Mouse (Mus musculus) olfactory bulb, adult 2 months (tissue): ENCODE measurements around the gene Tpcn2. TPM values are rescaled to one million over a fixed set of nuclear protein-coding genes. Genes with fewer than 3 reads are reported as not detected.

Experiments used
- H3K27ac ChIP-seq: fragments of 200-500 bp; 2 replicates; pipeline ENCODE4 v1.5.1; 2012; ENCODE audit warnings: low read depth, low read length; ENCODE audit not compliant: insufficient read depth
- H3K4me1 ChIP-seq: fragments of 200-500 bp; 2 replicates; pipeline ENCODE4 v1.6.1; 2012; ENCODE audit warnings: low read length; ENCODE audit not compliant: control insufficient read depth, insufficient read depth
- H3K4me3 ChIP-seq: fragments of 200-500 bp; 2 replicates; pipeline ENCODE4 v1.5.1; 2012; ENCODE audit warnings: mild to moderate bottlenecking, low read depth, low read length, moderate library complexity; ENCODE audit not compliant: insufficient read depth
- CTCF ChIP-seq: fragments of 200-500 bp; IDR thresholded peaks from 2 replicates; pipeline ENCODE4 v1.5.1; 2012; ENCODE audit warnings: low read depth, mild to moderate bottlenecking, low read length, moderate library complexity; ENCODE audit not compliant: insufficient read depth
- POLR2A ChIP-seq: fragments of 200-500 bp; IDR thresholded peaks from 2 replicates; pipeline ENCODE4 v1.6.1; 2012; ENCODE audit warnings: mild to moderate bottlenecking, low read depth, low read length, moderate library complexity; ENCODE audit not compliant: insufficient read depth
- WGBS: fragments of 180-500 bp; shearing (Covaris S2); methylation state at CpG from one replicate; pipeline ENCODE4 v1.1.7; 2018; 5-methylcytosine and 5-hydroxymethylcytosine counted together
- polyA plus RNA-seq: library from polyadenylated mRNA; stranded (reverse); fragments of >200 nt; gene quantifications from 2 replicates; pipeline ENCODE4 v1.2.4, GENCODE M21; 2012; ENCODE audit warnings: low replicate concordance; ENCODE audit not compliant: missing spikeins, insufficient read depth, insufficient read length

Gene Tpcn2
- polyA plus RNA-seq, 1 experiment, result not detected

- H3K4me3 ChIP-seq, result no peak overlapping the region
- H3K27ac ChIP-seq, result no peak overlapping the region
- 89% methylated on average over 6 of the region's 6 CpGs for WGBS
- H3K4me1 ChIP-seq, result peaks cover 21% of the 10 kb centered on the region
- TF ChIP-seq POLR2A (no peak), CTCF (no peak)
Measured at GRCm38 (mm10) chr7:145287410-145287809, 3.6 kb upstream of the Tpcn2 start.

DNA sequence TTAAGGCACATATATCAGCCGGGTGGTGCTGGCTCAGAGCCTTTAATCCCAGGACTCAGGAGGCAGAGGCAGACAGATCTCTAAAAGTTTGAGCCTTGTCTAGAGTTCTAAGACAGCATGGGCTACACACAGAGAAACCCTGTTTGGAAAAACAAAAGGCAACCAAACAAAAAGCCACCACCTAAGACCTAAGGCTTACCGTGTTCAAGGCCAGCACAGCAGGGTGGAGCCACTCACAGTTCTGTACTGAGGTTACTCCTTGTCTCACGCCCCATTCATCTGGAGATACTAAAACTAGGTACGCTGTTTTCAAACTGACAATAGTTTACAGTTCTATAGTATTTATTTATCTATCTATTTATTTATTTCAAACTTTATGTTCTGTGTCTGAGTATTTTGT, 1.7 kb upstream of the Tpcn2 start:
- no peak overlapping the region for H3K27ac ChIP-seq
- H3K4me3 ChIP-seq, result no peak overlapping the region
- no peak for TF ChIP-seq POLR2A
- no peak for TF ChIP-seq CTCF
- H3K4me1 ChIP-seq, result peaks cover 21% of the 10 kb centered on the region
- WGBS, result 80% methylated on average over 4 of the region's 4 CpGs

- no peak overlapping the region for H3K4me3 ChIP-seq
- WGBS, result 57% methylated on average over 3 of the region's 3 CpGs
- H3K4me1 ChIP-seq, result peaks cover 17% of the 10 kb centered on the region
- TF ChIP-seq POLR2A, result no peak
- no peak for TF ChIP-seq CTCF
- H3K27ac ChIP-seq, result no peak overlapping the region
Measured at GRCm38 (mm10) chr7:145284293-145284692, 482 bp upstream of the Tpcn2 start.

GRCm38 (mm10) chr7:145283041-145283440, 770 bp downstream of the Tpcn2 start:
- Histone ChIP-seq H3K27ac (no peak overlapping the region), H3K4me1 (peaks cover 11% of the 10 kb centered on the region), H3K4me3 (peak overlapping the region; percentile 64)
- TF ChIP-seq POLR2A, result no peak
- 75% methylated on average over 4 of the region's 4 CpGs for WGBS

- TF ChIP-seq CTCF (no peak), POLR2A (no peak)
- WGBS, result 88% methylated on average over 4 of the region's 4 CpGs
- H3K27ac ChIP-seq, result no peak overlapping the region
- H3K4me3 ChIP-seq, result no peak overlapping the region
- peaks cover 11% of the 10 kb centered on the region for H3K4me1 ChIP-seq
Measured at GRCm38 (mm10) chr7:145281396-145281795, 2.4 kb downstream of the Tpcn2 start.

GRCm38 (mm10) chr7:145275488-145275887, 8.3 kb downstream of the Tpcn2 start:
- no peak overlapping the region for H3K4me3 ChIP-seq
- H3K4me1 ChIP-seq, result no peaks in the 10 kb centered on the region
- no peak for TF ChIP-seq POLR2A
- TF ChIP-seq CTCF, result no peak
- 91% methylated on average over 3 of the region's 3 CpGs for whole genome bisulfite sequencing
- H3K27ac ChIP-seq, result no peak overlapping the region

DNA sequence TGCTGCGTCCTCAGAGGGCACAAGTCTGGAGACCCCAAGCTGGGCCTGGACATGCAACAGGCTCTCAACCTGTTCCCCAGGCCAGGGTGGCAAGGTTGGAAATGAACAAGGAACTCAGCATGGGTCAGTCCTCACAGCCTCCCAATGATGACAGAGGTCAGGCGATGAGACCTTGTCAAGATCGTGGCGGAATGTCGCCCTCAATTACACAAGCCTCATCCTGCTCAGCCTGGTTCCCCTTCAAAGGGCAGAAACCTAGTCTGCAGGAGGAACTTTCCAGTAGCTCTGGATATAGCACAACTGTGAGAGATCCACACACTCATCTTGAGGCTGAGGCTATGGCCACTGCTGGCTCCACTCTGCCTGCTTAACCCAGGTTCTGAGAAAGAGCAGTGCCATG, 12.9 kb downstream of the Tpcn2 start:
- no peak for TF ChIP-seq POLR2A
- TF ChIP-seq CTCF, result no peak
- 93% methylated on average over 5 of the region's 5 CpGs for WGBS
- Histone ChIP-seq H3K27ac (no peak overlapping the region), H3K4me1 (peaks cover 3% of the 10 kb centered on the region; the same call in 1 of the 2 replicates), H3K4me3 (no peak overlapping the region)

DNA sequence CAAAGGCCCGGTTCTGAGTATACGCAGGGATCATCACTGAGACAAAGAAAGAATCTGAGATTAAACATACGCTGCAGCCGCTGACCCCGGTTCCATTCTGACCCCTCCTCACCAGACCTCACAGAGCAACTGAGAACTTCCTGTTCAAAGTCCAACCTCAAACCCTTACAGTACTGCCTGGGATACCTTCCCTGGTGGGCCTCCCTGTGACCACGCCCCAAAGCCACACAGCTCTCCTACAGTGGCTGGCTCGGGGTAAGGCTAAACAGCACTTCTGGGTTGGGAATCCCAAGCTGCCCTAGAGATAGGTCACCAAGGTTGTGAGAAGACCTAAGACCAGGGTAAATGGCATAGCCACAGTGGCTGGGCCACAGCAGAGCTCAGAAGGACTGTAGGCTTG, 14.9 kb downstream of the Tpcn2 start:
- H3K4me1 ChIP-seq, result peaks cover 3% of the 10 kb centered on the region; the same call in 1 of the 2 replicates
- H3K27ac ChIP-seq, result no peak overlapping the region
- TF ChIP-seq CTCF, result no peak
- TF ChIP-seq POLR2A, result no peak
- 95% methylated on average over 7 of the region's 7 CpGs for WGBS
- no peak overlapping the region for H3K4me3 ChIP-seq

- Histone ChIP-seq H3K27ac (no peak overlapping the region), H3K4me3 (no peak overlapping the region), H3K4me1 (peaks cover 3% of the 10 kb centered on the region; the same call in 1 of the 2 replicates)
- TF ChIP-seq POLR2A, result no peak
- TF ChIP-seq CTCF, result no peak
- 82% methylated on average over 2 of the region's 2 CpGs for WGBS
Measured at GRCm38 (mm10) chr7:145266011-145266410, 17.8 kb downstream of the Tpcn2 start.

DNA sequence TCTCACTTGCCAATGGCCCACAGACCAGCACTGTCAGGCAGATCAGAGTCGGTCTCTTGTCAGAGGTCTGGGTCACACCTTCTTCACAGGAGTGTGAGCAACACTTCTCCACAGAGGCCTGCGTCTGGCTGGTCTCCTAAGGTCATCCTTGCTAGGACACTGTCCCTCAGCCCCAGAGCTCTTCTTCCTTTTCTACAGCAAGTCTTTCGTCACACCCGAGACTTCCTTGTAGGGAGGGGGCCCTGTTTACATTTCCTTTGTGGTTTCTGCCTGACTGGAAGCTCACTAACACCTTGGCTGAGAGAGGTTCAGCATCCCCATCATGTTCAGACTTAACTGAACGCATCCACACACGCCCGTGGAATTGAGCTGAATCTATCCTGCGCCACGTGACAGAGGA, 19.6 kb downstream of the Tpcn2 start:
- H3K4me3 ChIP-seq, result no peak overlapping the region
- TF ChIP-seq POLR2A (no peak), CTCF (no peak)
- no peaks in the 10 kb centered on the region for H3K4me1 ChIP-seq
- WGBS, result 91% methylated on average over 9 of the region's 9 CpGs
- H3K27ac ChIP-seq, result no peak overlapping the region
